Mouse (Mus musculus) urinary bladder, postnatal 0 days (tissue): ENCODE measurements around the gene Gm6502. TPM values are rescaled to one million over a fixed set of nuclear protein-coding genes. Genes with fewer than 3 reads are reported as not detected.

Source experiments
- polyA plus RNA-seq: library from polyadenylated mRNA; unstranded; fragments of >200 nt; fragmentation: Nextera tagmentation; extraction: Ambion mirVana; gene quantifications from 2 replicates; pipeline ENCODE4 v1.2.1, GENCODE M21; 2015

The Gm6502 gene
- not detected in 2 replicates for polyA plus RNA-seq

GRCm38 (mm10) chr5:94314135-94314534 is at the start of gene Gm6502:
Gene Gm6502 (plus strand): TSS chr5:94314435.

GRCm38 (mm10) chr5:94306696-94307095 is 7.5 kb upstream of the Gm6502 start, which contains the start of gene A430089I19Rik:
Gene A430089I19Rik (minus strand): TSS chr5:94306796.

DNA sequence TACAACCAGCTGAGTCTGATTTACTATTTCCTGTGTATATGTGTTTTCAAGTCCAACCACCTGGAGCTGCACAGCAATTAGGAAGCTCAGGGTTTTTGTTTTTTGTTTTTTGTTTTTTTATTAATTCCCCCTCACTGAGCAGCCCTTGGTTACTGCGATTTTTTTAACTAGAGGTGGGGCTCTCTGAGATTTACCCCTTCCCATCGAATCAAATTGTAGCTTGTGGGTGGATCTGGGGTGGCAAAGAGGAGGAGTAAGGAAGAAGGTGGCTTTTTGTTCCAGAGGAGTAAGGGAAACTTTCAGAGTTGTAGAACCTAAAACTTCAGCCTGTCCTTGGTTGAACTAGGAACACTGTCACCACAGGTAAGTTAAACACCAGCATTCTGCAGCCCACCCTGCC is 25.2 kb downstream of the Gm6502 start, which contains the start of gene AA792892:
AA792892 (plus strand) TSS at position 301 of the 400 bp plus-strand sequence.

Other genes with a start within 250 kb of the Gm6502 start
- not detected in 2 replicates for gene BC061212, start 243.9 kb upstream of the Gm6502 start, polyA plus RNA-seq
- not detected in 2 replicates for gene Gm6351, start 238.1 kb upstream of the Gm6502 start, polyA plus RNA-seq
- not detected in 2 replicates for gene Gm3106, start 96.4 kb upstream of the Gm6502 start, polyA plus RNA-seq
- gene A430089I19Rik, start 7.6 kb upstream of the Gm6502 start, polyA plus RNA-seq, result not detected in 2 replicates
- gene AA792892, start 25.3 kb downstream of the Gm6502 start, polyA plus RNA-seq, result not detected in 2 replicates
- not detected in 2 replicates for gene Gm7682, start 131.3 kb downstream of the Gm6502 start, polyA plus RNA-seq
- not detected in 2 replicates for gene Gm3139, start 211.9 kb downstream of the Gm6502 start, polyA plus RNA-seq